Mouse (Mus musculus) erythroblast, embryonic 14.5 days (primary cell): ENCODE measurements around the gene Timp3. TPM values are rescaled to one million over a fixed set of nuclear protein-coding genes. Genes with fewer than 3 reads are reported as not detected.

Source experiments
- H3K27me3 ChIP-seq: 2 replicates; pipeline ENCODE4 v1.6.1; 2012; ENCODE audit warnings: inconsistent platforms; ENCODE audit not compliant: control insufficient read depth
- H3K36me3 ChIP-seq: 2 replicates; pipeline ENCODE4 v1.6.1; 2012; ENCODE audit warnings: mild to moderate bottlenecking, inconsistent platforms; ENCODE audit not compliant: control insufficient read depth
- H3K4me1 ChIP-seq: 2 replicates; pipeline ENCODE4 v1.6.1; 2012; ENCODE audit warnings: inconsistent platforms; ENCODE audit not compliant: control insufficient read depth
- H3K4me3 ChIP-seq: replicated peaks from 2 replicates; pipeline ENCODE3; 2012; ENCODE audit warnings: moderate library complexity, mild to moderate bottlenecking, inconsistent platforms
- H3K9me3 ChIP-seq: 2 replicates; pipeline ENCODE4 v1.6.1; 2012; ENCODE audit warnings: low read length, inconsistent platforms, mixed read lengths; ENCODE audit not compliant: control insufficient read depth
- GATA1 ChIP-seq: IDR thresholded peaks from 2 replicates; pipeline ENCODE4 v1.6.1; 2012; ENCODE audit warnings: low read length, inconsistent platforms, mixed read lengths
- TAL1 ChIP-seq: IDR thresholded peaks from 3 replicates; pipeline ENCODE4 v1.6.1; 2012; ENCODE audit warnings: low read length, inconsistent platforms, mixed read lengths
- polyA plus RNA-seq: library from polyadenylated mRNA; stranded (reverse); fragments of >175 nt; gene quantifications from 2 replicates; pipeline ENCODE4 v1.2.3, GENCODE M21; 2012

The Timp3 gene
- polyA plus RNA-seq, 1 experiment = 0.05 TPM

- Histone ChIP-seq H3K27me3 (peaks cover 43% of the 10 kb centered on the region), H3K4me1 (peaks cover 30% of the 10 kb centered on the region), H3K4me3 (no peak overlapping the region), H3K9me3 (peaks cover 2% of the 10 kb centered on the region; the same call in 1 of the 2 replicates), H3K36me3 (no peaks in the 10 kb centered on the region)
- TF ChIP-seq GATA1 (no peak), TAL1 (no peak)
Measured at GRCm38 (mm10) chr10:86302761-86303494, 2.8 kb downstream of the Timp3 start.

- Histone ChIP-seq H3K4me1 (peaks cover 30% of the 10 kb centered on the region), H3K27me3 (peaks cover 40% of the 10 kb centered on the region), H3K4me3 (no peak overlapping the region), H3K9me3 (peaks cover 2% of the 10 kb centered on the region; the same call in 1 of the 2 replicates), H3K36me3 (no peaks in the 10 kb centered on the region)
- TF ChIP-seq TAL1 = no peak
- TF ChIP-seq GATA1 = no peak
Measured at GRCm38 (mm10) chr10:86303495-86303876, 3.3 kb downstream of the Timp3 start.

GRCm38 (mm10) chr10:86304583-86304982, 4.4 kb downstream of the Timp3 start:
- no peak for TF ChIP-seq GATA1
- TF ChIP-seq TAL1 = no peak
- Histone ChIP-seq H3K36me3 (no peaks in the 10 kb centered on the region), H3K9me3 (peaks cover 2% of the 10 kb centered on the region; the same call in 1 of the 2 replicates), H3K27me3 (peaks cover 29% of the 10 kb centered on the region), H3K4me1 (peaks cover 30% of the 10 kb centered on the region), H3K4me3 (no peak overlapping the region)

GRCm38 (mm10) chr10:86307235-86307634, 7.1 kb downstream of the Timp3 start:
- H3K4me1 ChIP-seq = peaks cover 16% of the 10 kb centered on the region
- no peak overlapping the region for H3K4me3 ChIP-seq
- peaks cover 3% of the 10 kb centered on the region for H3K27me3 ChIP-seq
- no peaks in the 10 kb centered on the region for H3K9me3 ChIP-seq
- TF ChIP-seq GATA1 = no peak
- no peak for TF ChIP-seq TAL1
- no peaks in the 10 kb centered on the region for H3K36me3 ChIP-seq

GRCm38 (mm10) chr10:86310527-86310926, 10.4 kb downstream of the Timp3 start:
- no peak for TF ChIP-seq TAL1
- TF ChIP-seq GATA1 = no peak
- no peaks in the 10 kb centered on the region for H3K9me3 ChIP-seq
- H3K27me3 ChIP-seq = no peaks in the 10 kb centered on the region
- H3K36me3 ChIP-seq = no peaks in the 10 kb centered on the region
- no peak overlapping the region for H3K4me3 ChIP-seq
- H3K4me1 ChIP-seq = no peaks in the 10 kb centered on the region

- no peak overlapping the region for H3K4me3 ChIP-seq
- no peak for TF ChIP-seq TAL1
- TF ChIP-seq GATA1 = no peak
- no peaks in the 10 kb centered on the region for H3K4me1 ChIP-seq
- no peaks in the 10 kb centered on the region for H3K27me3 ChIP-seq
- H3K36me3 ChIP-seq = no peaks in the 10 kb centered on the region
- H3K9me3 ChIP-seq = no peaks in the 10 kb centered on the region
Measured at GRCm38 (mm10) chr10:86312976-86313375, 12.8 kb downstream of the Timp3 start.

- Histone ChIP-seq H3K4me1 (no peaks in the 10 kb centered on the region), H3K36me3 (no peaks in the 10 kb centered on the region), H3K9me3 (no peaks in the 10 kb centered on the region), H3K4me3 (no peak overlapping the region), H3K27me3 (no peaks in the 10 kb centered on the region)
- TF ChIP-seq GATA1 = no peak
- no peak for TF ChIP-seq TAL1
Measured at GRCm38 (mm10) chr10:86313448-86313847, 13.3 kb downstream of the Timp3 start.

- no peak overlapping the region for H3K4me3 ChIP-seq
- H3K4me1 ChIP-seq = no peaks in the 10 kb centered on the region
- no peaks in the 10 kb centered on the region for H3K9me3 ChIP-seq
- H3K27me3 ChIP-seq = no peaks in the 10 kb centered on the region
- TF ChIP-seq TAL1 = no peak
- TF ChIP-seq GATA1 = no peak
- no peaks in the 10 kb centered on the region for H3K36me3 ChIP-seq
Measured at GRCm38 (mm10) chr10:86315513-86315912, 15.3 kb downstream of the Timp3 start.

- H3K36me3 ChIP-seq = no peaks in the 10 kb centered on the region
- TF ChIP-seq TAL1 (no peak), GATA1 (no peak)
- H3K9me3 ChIP-seq = no peaks in the 10 kb centered on the region
- no peak overlapping the region for H3K4me3 ChIP-seq
- no peaks in the 10 kb centered on the region; the same call in 1 of the 2 replicates for H3K27me3 ChIP-seq
- H3K4me1 ChIP-seq = no peaks in the 10 kb centered on the region
Measured at GRCm38 (mm10) chr10:86317633-86318032, 17.5 kb downstream of the Timp3 start.
